ENCODE assay signal across 10 mouse cellular contexts in genomic region chr9:58314682-58315360, GRCm38 (mm10). TPM values are rescaled to one million over a fixed set of nuclear protein-coding genes. Genes with fewer than 3 reads are reported as not detected.
DNase-seq lines count a peak whose midpoint lies in the region; ATAC-seq lines count a peak whose summit lies in the region.
"Had no signal": no experiment of that assay in that cellular context is flagged by ENCODE, and none has a peak within 500 bp of the region (broad histone marks: within the 10 kb centered on the region; RNA-seq: fewer than 3 reads in every experiment).

No protein-coding gene starts in this region.

- no peak overlapping the region for H3K4me2 ChIP-seq in heart, embryonic 12.5 days

- 46% methylated on average over 5 of the region's 5 CpGs for WGBS in heart, embryonic 12.5 days

- peaks cover 15% of the 10 kb centered on the region for H3K4me1 ChIP-seq in brown adipose tissue, adult 24 weeks (ENCODE audit: control insufficient read depth, insufficient read depth, insufficient read length, low read length)
- peaks cover 60% of the 10 kb centered on the region for H3K4me1 ChIP-seq in heart, embryonic 12.5 days (replicated peaks)

- no peak for ATAC-seq in heart, embryonic 12.5 days (ENCODE audit: insufficient number of reproducible peaks, low FRiP score)

- peak overlapping the region; percentile 93 for H3K27ac ChIP-seq in brown adipose tissue, adult 24 weeks (replicated peaks; ENCODE audit: low read depth, low read length)
- H3K27ac ChIP-seq in heart, embryonic 12.5 days (ENCODE audit: poor library complexity, severe bottlenecking) = peak overlapping the region; percentile 55

- H3K27me3 ChIP-seq in heart, embryonic 12.5 days (replicated peaks) = no peaks in the 10 kb centered on the region; the same call in 1 of the 2 replicates

- no peaks in the 10 kb centered on the region for H3K9me3 ChIP-seq in heart, embryonic 12.5 days (replicated peaks)
- H3K9me3 ChIP-seq: G1E had no signal

- H3K4me3 ChIP-seq in brown adipose tissue, adult 24 weeks (ENCODE audit: insufficient read depth, low read depth, low read length) = no peak overlapping the region
- H3K4me3 ChIP-seq in heart, embryonic 12.5 days = no peak overlapping the region

- H3K36me3 ChIP-seq in heart, embryonic 12.5 days = no peaks in the 10 kb centered on the region
- H3K36me3 ChIP-seq: G1E had no signal

- H3K9ac ChIP-seq in heart, embryonic 12.5 days = peak overlapping the region; percentile 32

- peak; percentile 51 to 73 for DNase-seq in heart, adult 18-20 months
- no peak for DNase-seq in heart, adult 8-10 months (ENCODE audit: low spot score)
- peak; percentile 60 for DNase-seq in lung, postnatal 10 days
- no peak for DNase-seq in layer of hippocampus, postnatal 25 days (ENCODE audit: extremely low spot score in 1 of 2, low spot score in 1 of 2)
- no peak for DNase-seq in left cerebral cortex, adult 9 months (ENCODE audit: low spot score in 2 of 2)
- no peak for DNase-seq in left cerebral cortex, adult 11 months (ENCODE audit: low spot score)

RNA-seq across cellular contexts. Expression of gene Loxl1, which starts 1.8 kb away (rescaled TPM):
- 10 to 100 TPM; 18.3 to 20.2 TPM for total RNA-seq in heart, adult 18-20 months (2021)
- total RNA-seq in heart, adult 8-10 months (2022) = 10 to 100 TPM; 14.3 to 19.3 (median 16.6) TPM
- polyA plus RNA-seq in brown adipose tissue, adult 24 weeks (2012; ENCODE audit: insufficient read depth, insufficient read length, missing spikeins) = 8.1 and 13.8 TPM in 2 replicates
- 57.4 and 62.4 TPM in 2 replicates for polyA plus RNA-seq in heart, embryonic 12.5 days (2016; fragmentation: Nextera tagmentation; extraction: Ambion mirVana)
- 1 to 10 TPM; 3.1 to 4.0 TPM for total RNA-seq in layer of hippocampus, postnatal 25 days (2021)
- total RNA-seq: G1E had no signal
- polyA plus RNA-seq: G1E had no signal

RNA-seq across cellular contexts. Expression of gene Tbc1d21, which starts 55.4 kb away (rescaled TPM):
- not detected for total RNA-seq in heart, adult 18-20 months (2021)
- total RNA-seq in heart, adult 8-10 months (2022) = not detected
- not detected in 2 replicates for polyA plus RNA-seq in brown adipose tissue, adult 24 weeks (2012; ENCODE audit: insufficient read depth, insufficient read length, missing spikeins)
- polyA plus RNA-seq in heart, embryonic 12.5 days (2016; fragmentation: Nextera tagmentation; extraction: Ambion mirVana) = not detected in 2 replicates
- not detected for total RNA-seq in layer of hippocampus, postnatal 25 days (2021)
- total RNA-seq: G1E; gastrocnemius, postnatal 4 days had no signal
- polyA plus RNA-seq: G1E had no signal

Comparison
In these comparisons a context has a peak if more than half of its experiments do, and no peak if none do; other contexts are left out.
1. DNase-seq: peak in heart, adult 18-20 months (2 of 2) and lung, postnatal 10 days (single experiment); none in heart, adult 8-10 months (single experiment), layer of hippocampus, postnatal 25 days (0 of 2), left cerebral cortex, adult 9 months (0 of 2) and left cerebral cortex, adult 11 months (single experiment).